Mouse (Mus musculus) left cerebral cortex, adult 9 months (tissue): ENCODE measurements at regions not wholly inside any gene's neighbourhood (a gene's known extent, or its start where the extent isn't known, plus 50 kb on each side); places are given as distances from the start of the nearest gene placed in this dataset.

Source experiments
- DNase-seq, 2 experiments: peaks; one replicate each; pipeline ENCODE4 v3.0.0; 2022; ENCODE audit warnings: low spot score in 2 of 2

- DNase-seq = peak; percentile 28 to 33
Observed at GRCm38 (mm10) chr14:76917139-76917929, 119.2 kb upstream of the Ccdc122 start.

DNA sequence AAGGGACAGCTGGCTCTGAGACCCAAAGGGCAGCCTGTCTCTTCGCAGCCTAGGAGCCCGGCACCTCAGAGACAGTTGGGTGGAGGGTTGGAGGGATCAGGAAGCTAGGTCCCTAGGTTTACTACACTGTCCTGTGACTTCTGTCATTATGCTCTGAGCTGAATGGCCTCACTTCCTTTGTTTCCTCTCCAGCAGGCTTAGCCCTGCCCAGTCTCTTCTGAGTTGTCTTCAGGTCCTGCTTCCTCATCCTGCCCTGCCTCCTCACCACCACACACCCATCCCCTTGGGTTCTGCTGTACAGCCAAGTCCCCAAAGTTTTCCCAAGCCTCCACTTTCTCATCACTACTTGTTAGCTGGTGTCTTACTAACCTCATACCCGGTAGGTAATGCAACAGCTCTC is 122.7 kb upstream of the Ccdc122 start:
- no peak for DNase-seq

GRCm38 (mm10) chr14:76912301-76913001 is 124.1 kb upstream of the Ccdc122 start:
- no peak for DNase-seq

GRCm38 (mm10) chr14:76911271-76911670 is 125.3 kb upstream of the Ccdc122 start:
- no peak for DNase-seq

DNA sequence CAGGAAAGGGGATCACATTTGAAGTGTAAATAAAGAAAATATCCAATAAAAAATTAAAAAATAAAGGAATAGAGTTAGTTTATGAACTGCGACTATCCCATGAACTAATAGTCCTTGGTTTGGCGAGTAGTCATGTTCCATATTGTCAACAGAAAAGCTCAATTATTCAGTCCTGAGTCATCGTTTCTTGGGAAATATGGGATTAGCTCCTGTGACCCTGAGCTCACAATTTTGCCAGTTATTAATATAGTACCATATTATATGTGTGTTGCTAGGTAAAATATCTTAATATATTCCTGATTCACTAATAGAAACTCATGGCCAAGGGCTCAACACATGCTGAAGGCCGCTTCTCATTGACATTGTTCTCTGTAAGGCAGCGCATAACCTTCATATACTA is 126.4 kb upstream of the Ccdc122 start:
- DNase-seq = no peak

DNA sequence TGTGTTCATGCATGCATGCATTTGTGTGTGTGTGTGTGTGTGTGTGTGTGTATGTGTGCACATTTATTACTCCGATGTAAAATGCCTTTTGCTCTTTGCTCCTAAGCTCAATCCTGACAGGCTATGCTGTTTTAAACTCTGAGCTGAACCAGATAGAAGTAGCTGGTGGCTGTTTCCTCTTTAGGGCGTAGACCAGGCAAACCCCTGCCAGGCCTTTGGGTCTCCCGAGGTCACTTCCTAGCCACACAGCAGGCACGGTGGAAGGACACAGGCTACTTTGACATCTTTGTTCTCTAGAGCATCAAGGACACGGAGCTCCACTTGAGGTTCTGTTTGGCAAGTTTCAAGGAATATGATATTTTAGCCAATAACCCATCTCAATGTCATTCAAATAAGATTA is 128.6 kb upstream of the Ccdc122 start:
- DNase-seq = no peak

- DNase-seq = no peak
Observed at GRCm38 (mm10) chr14:76902962-76903757, 133.4 kb upstream of the Ccdc122 start.

DNA sequence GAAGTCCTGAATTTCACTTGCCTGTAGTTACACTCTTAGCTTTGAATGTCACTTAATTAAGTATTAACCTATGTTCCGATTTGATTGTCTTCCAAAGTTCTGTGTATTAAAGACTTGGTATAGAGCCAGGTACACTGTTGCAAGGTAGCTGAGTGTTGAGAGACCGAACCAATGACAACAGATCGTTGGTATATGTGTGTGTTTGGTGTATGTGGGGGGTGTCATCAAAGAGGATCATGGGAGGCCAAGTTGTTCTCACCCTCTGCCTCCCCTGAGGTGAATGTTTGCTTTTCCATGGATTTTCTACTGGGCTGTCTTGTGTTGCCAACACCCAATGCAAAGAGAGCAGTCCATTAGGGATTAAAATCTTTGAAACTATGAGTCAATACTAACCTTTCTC is 135.1 kb upstream of the Ccdc122 start:
- DNase-seq = no peak

GRCm38 (mm10) chr14:76899331-76899730 is 137.2 kb upstream of the Ccdc122 start:
- DNase-seq = no peak

DNA sequence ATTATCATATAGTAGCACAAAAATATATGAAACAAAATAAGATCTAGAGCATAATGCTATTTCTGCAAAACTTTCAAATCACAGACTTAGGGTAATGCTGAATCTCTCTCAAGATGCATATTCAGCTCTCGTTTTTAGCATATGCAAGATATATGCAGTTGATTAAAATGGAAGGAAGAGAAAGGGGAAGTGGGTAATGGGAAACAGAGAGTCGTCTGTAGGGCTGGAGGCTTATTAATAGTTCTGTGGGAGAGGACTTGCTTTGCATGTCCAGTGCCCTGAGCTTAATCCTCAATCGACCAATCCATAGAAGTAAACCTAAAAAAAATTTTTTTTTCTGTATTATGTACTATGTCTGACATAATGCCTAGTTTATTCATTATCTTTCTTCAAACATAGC is 148.9 kb upstream of the Ccdc122 start:
- DNase-seq = no peak

DNA sequence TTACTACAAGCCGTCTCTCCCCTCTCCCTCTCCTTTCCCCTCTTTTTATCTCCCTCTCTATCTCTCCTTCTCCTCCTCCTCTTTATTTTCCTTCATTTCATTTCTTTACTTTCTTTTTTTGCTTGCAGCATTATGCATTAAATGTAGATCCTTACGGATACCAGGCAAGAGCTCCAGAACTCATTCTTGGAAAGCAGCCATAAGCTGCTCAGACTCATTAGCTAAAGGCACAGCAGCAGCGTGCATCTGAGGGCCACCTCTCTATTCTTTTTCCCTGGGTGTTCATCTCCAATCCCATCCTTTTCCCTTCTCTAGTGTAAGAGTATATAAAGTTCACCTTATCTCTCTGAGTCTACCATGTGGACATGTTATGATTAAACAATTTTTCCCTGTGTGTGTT is 149.4 kb upstream of the Ccdc122 start:
- DNase-seq = no peak

- DNase-seq = no peak
Observed at GRCm38 (mm10) chr14:76883231-76883651, 153.3 kb upstream of the Ccdc122 start.

DNA sequence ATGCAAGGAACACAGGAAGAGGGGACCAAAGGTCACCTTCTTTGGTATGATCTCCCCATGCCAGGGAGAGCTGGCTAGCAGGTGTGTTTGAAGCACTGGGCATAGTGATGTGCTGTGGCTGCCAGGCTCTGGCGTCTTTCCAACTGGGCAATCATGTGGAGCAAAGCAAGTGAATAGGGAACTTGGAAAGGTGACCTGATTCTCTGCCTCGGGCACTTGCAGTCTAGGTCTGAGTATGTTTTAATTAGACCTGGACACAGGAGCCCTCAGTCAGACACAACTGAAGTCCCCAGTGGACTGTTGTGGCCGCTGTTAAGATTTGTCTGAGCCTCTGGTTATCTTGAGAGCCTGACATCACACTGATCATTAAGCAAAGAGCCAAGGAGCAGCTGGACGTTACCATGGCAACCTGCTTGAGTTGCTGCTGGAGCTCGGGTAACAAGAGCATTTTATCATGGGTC is 153.8 kb upstream of the Ccdc122 start:
- DNase-seq = no peak

- peak in 1 of 2 experiments; percentile 45 for DNase-seq
Observed at GRCm38 (mm10) chr14:76880851-76881250, 155.7 kb upstream of the Ccdc122 start.

DNA sequence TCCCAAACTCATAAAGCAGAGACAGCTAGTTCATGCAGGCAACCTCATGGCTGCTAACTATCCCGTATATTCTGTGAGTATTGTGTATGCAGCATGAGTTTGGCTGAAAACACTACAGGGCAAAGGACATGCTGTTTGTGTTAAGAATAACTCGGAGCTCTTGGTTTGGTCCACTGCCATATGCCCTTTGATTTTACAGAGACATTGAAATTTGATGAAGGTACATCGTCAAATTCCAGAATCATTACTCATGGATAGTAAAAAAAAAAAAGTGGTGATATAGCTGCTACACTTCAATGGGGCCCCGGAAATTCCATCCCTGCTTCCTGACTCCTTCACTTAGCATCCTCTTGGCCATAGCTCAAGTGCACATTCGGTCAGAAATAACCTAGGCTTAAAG is 159.3 kb upstream of the Ccdc122 start:
- no peak for DNase-seq

GRCm38 (mm10) chr14:76876015-76876414 is 160.6 kb upstream of the Ccdc122 start:
- peak in 1 of 2 experiments; percentile 76 for DNase-seq

GRCm38 (mm10) chr14:76875266-76875900 is 161.2 kb upstream of the Ccdc122 start:
- DNase-seq = no peak

DNA sequence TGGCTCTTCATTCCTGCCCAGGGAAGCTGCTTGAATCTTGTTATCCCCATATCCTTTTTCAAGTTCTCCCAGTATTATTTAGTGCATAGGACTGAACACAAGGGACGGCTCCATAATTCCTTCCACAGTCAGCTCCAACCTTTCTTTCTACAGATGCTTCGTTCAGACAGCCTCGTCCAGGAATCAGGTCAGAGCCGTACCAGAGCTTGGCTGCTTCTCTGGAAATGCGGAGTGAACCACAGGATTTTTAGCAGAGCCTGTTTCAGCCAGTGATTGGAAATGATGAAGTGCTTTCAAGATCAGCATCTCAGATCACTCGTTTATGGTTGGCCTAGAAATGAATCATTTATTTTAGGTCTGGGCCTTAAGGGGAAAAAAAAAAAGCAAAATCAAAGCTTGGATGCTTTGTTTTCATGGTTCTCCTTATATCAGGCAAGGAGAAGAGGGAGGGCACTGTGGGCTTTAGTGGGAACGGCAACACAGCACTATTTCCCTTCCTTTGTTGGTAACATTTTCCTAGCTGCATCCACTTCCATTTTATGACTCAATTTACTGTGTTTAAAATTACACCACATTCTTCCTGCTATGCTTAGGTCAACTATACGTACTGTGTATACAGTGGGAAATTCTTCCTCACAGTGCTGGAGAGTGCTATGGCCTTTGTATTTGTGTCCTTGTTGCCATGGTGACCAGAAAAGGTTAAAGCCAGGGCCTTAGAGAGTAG is 161.9 kb upstream of the Ccdc122 start:
- DNase-seq = no peak

- DNase-seq = no peak
Observed at GRCm38 (mm10) chr14:76873684-76874083, 162.9 kb upstream of the Ccdc122 start.

- DNase-seq = no peak
Observed at GRCm38 (mm10) chr14:76872976-76873375, 163.6 kb upstream of the Ccdc122 start.

- DNase-seq = peak in 1 of 2 experiments; percentile 32
Observed at GRCm38 (mm10) chr14:76872510-76872909, 164.1 kb upstream of the Ccdc122 start.
